Mouse (Mus musculus) ovary, adult 10 weeks (tissue): ENCODE data around the gene Mup8. TPM values are rescaled to one million over a fixed set of nuclear protein-coding genes. Genes with fewer than 3 reads are reported as not detected.

Experiments
- polyA plus RNA-seq: library from polyadenylated mRNA; stranded (reverse); fragments of 350-450 nt; fragmentation: Illumina TruSeq; extraction: RNeasy Lipid Tissue Mini Kit (QIAGEN cat#74804); gene quantifications from one replicate; pipeline ENCODE4 v1.2.3, GENCODE M21; 2014

The Mup8 gene
- not detected for polyA plus RNA-seq

DNA sequence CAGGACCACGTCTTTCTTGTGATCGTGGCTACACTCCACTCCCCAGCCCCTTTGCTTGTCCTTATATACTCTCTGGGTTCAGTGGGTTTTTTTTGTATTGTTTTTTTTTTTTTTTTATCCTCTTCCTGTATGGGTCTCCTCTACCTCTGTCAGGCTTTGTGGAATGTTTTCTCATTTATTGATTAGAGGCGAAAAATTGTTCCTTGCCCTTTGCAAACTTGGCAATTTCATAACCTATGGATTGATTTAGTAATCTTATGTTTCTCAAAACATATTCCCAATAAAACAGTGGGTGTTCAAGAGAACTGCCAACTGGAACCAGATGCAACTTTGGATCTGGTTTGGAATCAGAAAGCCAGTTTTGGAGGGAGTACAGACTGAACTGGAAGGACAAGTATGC is at the start of gene Mup8:
TSS of gene Mup8 (minus strand) at position 101 of the 400 bp plus-strand sequence.

Other genes with a start within 250 kb of the Mup8 start
- gene Mup7, start 152.1 kb downstream of the Mup8 start, polyA plus RNA-seq = not detected
- not detected for gene Mup2, start 68.3 kb downstream of the Mup8 start, polyA plus RNA-seq
- gene Mup9, start 199.4 kb upstream of the Mup8 start, polyA plus RNA-seq = not detected